Mouse (Mus musculus): ENCODE results near the gene Krtap4-9. TPM values are rescaled to one million over a fixed set of nuclear protein-coding genes. Genes with fewer than 3 reads are reported as not detected.
"Not testable (repeated sequence)": the region's sequence is repeated elsewhere in the genome, so short reads cannot be mapped to it uniquely, and the experiment has no call there.

Gene Krtap4-9
- not detected in 2 replicates for total RNA-seq (2017)

- ATAC-seq (replicated peaks in 1 of 2; ENCODE audit: insufficient read depth in 1 of 2, low FRiP score in 2 of 2, low TSS enrichment in 1 of 2, low read depth in 1 of 2, poor library complexity in 2 of 2, severe bottlenecking in 2 of 2): not testable (repeated sequence)
These were observed at the start of gene Krtap4-9 for GRCm38 (mm10) chr11:99784900-99785299. Gene Krtap4-9, plus strand, starts transcription at chr11:99785200.

GRCm38 (mm10) chr11:99743985-99744384, 41.0 kb upstream of the Krtap4-9 start:
- ATAC-seq (replicated peaks in 1 of 2; ENCODE audit: insufficient read depth in 1 of 2, low FRiP score in 2 of 2, low TSS enrichment in 1 of 2, low read depth in 1 of 2, poor library complexity in 2 of 2, severe bottlenecking in 2 of 2): no peak

- no peak for ATAC-seq (replicated peaks in 1 of 2; ENCODE audit: insufficient read depth in 1 of 2, low FRiP score in 2 of 2, low TSS enrichment in 1 of 2, low read depth in 1 of 2, poor library complexity in 2 of 2, severe bottlenecking in 2 of 2)
These were observed 26.1 kb upstream of the Krtap4-9 start for GRCm38 (mm10) chr11:99758877-99759276.

- no peak for ATAC-seq (replicated peaks in 1 of 2; ENCODE audit: insufficient read depth in 1 of 2, low FRiP score in 2 of 2, low TSS enrichment in 1 of 2, low read depth in 1 of 2, poor library complexity in 2 of 2, severe bottlenecking in 2 of 2)
These were observed 16.6 kb upstream of the Krtap4-9 start for GRCm38 (mm10) chr11:99768410-99768809.

- ATAC-seq (replicated peaks in 1 of 2; ENCODE audit: insufficient read depth in 1 of 2, low FRiP score in 2 of 2, low TSS enrichment in 1 of 2, low read depth in 1 of 2, poor library complexity in 2 of 2, severe bottlenecking in 2 of 2): not testable (repeated sequence)
These were observed 12.2 kb upstream of the Krtap4-9 start, which contains the start of gene Gm11595 for GRCm38 (mm10) chr11:99772813-99773212. Gene Gm11595, minus strand, starts transcription at chr11:99772913.

GRCm38 (mm10) chr11:99778401-99778800, 6.6 kb upstream of the Krtap4-9 start:
- no peak for ATAC-seq (replicated peaks in 1 of 2; ENCODE audit: insufficient read depth in 1 of 2, low FRiP score in 2 of 2, low TSS enrichment in 1 of 2, low read depth in 1 of 2, poor library complexity in 2 of 2, severe bottlenecking in 2 of 2)

GRCm38 (mm10) chr11:99780604-99781003, 4.4 kb upstream of the Krtap4-9 start, which contains the start of gene Krtap4-8:
Gene Krtap4-8, minus strand, starts transcription at chr11:99780704.
- no peak for ATAC-seq (replicated peaks in 1 of 2; ENCODE audit: insufficient read depth in 1 of 2, low FRiP score in 2 of 2, low TSS enrichment in 1 of 2, low read depth in 1 of 2, poor library complexity in 2 of 2, severe bottlenecking in 2 of 2)

GRCm38 (mm10) chr11:99793367-99793766, 8.4 kb downstream of the Krtap4-9 start, which contains the start of gene Gm11596:
Gene Gm11596, minus strand, starts transcription at chr11:99793467.
- no peak for ATAC-seq (replicated peaks in 1 of 2; ENCODE audit: insufficient read depth in 1 of 2, low FRiP score in 2 of 2, low TSS enrichment in 1 of 2, low read depth in 1 of 2, poor library complexity in 2 of 2, severe bottlenecking in 2 of 2)

GRCm38 (mm10) chr11:99798832-99799231, 13.8 kb downstream of the Krtap4-9 start, which contains the start of gene Gm11569:
Gene Gm11569, minus strand, starts transcription at chr11:99798932.
- ATAC-seq (replicated peaks in 1 of 2; ENCODE audit: insufficient read depth in 1 of 2, low FRiP score in 2 of 2, low TSS enrichment in 1 of 2, low read depth in 1 of 2, poor library complexity in 2 of 2, severe bottlenecking in 2 of 2): not testable (repeated sequence)

- ATAC-seq (replicated peaks in 1 of 2; ENCODE audit: insufficient read depth in 1 of 2, low FRiP score in 2 of 2, low TSS enrichment in 1 of 2, low read depth in 1 of 2, poor library complexity in 2 of 2, severe bottlenecking in 2 of 2): not testable (repeated sequence)
These were observed 19.3 kb downstream of the Krtap4-9 start, which contains the start of gene Gm11554 for GRCm38 (mm10) chr11:99804346-99804745. Gene Gm11554, minus strand, starts transcription at chr11:99804446.

- ATAC-seq (replicated peaks in 1 of 2; ENCODE audit: insufficient read depth in 1 of 2, low FRiP score in 2 of 2, low TSS enrichment in 1 of 2, low read depth in 1 of 2, poor library complexity in 2 of 2, severe bottlenecking in 2 of 2): not testable (repeated sequence)
These were observed 24.8 kb downstream of the Krtap4-9 start, which contains the start of gene Krtap4-13 for GRCm38 (mm10) chr11:99809792-99810191. Gene Krtap4-13, minus strand, starts transcription at chr11:99809892.

GRCm38 (mm10) chr11:99815566-99815965, 30.6 kb downstream of the Krtap4-9 start, which contains the start of gene Gm11564:
Gene Gm11564, minus strand, starts transcription at chr11:99815666.
- not testable (repeated sequence) for ATAC-seq (replicated peaks in 1 of 2; ENCODE audit: insufficient read depth in 1 of 2, low FRiP score in 2 of 2, low TSS enrichment in 1 of 2, low read depth in 1 of 2, poor library complexity in 2 of 2, severe bottlenecking in 2 of 2)

Other genes starting within 250 kb of the Krtap4-9 start
- not detected in 2 replicates for gene Krt40, start 242.0 kb upstream of the Krtap4-9 start, total RNA-seq (2017)
- gene Krtap3-3, start 234.3 kb upstream of the Krtap4-9 start, total RNA-seq (2017): not detected in 2 replicates
- gene Krtap3-2, start 228.3 kb upstream of the Krtap4-9 start, total RNA-seq (2017): not detected in 2 replicates
- gene Gm11939, start 225.7 kb upstream of the Krtap4-9 start, total RNA-seq (2017): not detected in 2 replicates
- gene Krtap3-1, start 218.6 kb upstream of the Krtap4-9 start, total RNA-seq (2017): not detected in 2 replicates
- not detected in 2 replicates for gene Krtap1-5, start 204.2 kb upstream of the Krtap4-9 start, total RNA-seq (2017)
- not detected in 2 replicates for gene Krtap1-4, start 201.5 kb upstream of the Krtap4-9 start, total RNA-seq (2017)
- gene Krtap1-3, start 193.9 kb upstream of the Krtap4-9 start, total RNA-seq (2017): not detected in 2 replicates
- not detected in 2 replicates for gene Krtap9-3, start 187.1 kb upstream of the Krtap4-9 start, total RNA-seq (2017)
- gene Gm11938, start 181.9 kb upstream of the Krtap4-9 start, total RNA-seq (2017): not detected in 2 replicates
- not detected in 2 replicates for gene Gm11937, start 175.0 kb upstream of the Krtap4-9 start, total RNA-seq (2017)
- gene Krtap2-4, start 170.4 kb upstream of the Krtap4-9 start, total RNA-seq (2017): not detected in 2 replicates
- not detected in 2 replicates for gene Gm11562, start 164.8 kb upstream of the Krtap4-9 start, total RNA-seq (2017)
- gene Krtap4-1, start 157.0 kb upstream of the Krtap4-9 start, total RNA-seq (2017): not detected in 2 replicates
- not detected in 2 replicates for gene Krtap4-2, start 150.1 kb upstream of the Krtap4-9 start, total RNA-seq (2017)
- not detected in 2 replicates for gene Krtap4-7, start 141.1 kb upstream of the Krtap4-9 start, total RNA-seq (2017)
- not detected in 2 replicates for gene Gm11555, start 135.0 kb upstream of the Krtap4-9 start, total RNA-seq (2017)
- gene Gm11563, start 126.2 kb upstream of the Krtap4-9 start, total RNA-seq (2017): not detected in 2 replicates
- not detected in 2 replicates for gene Krtap4-6, start 119.2 kb upstream of the Krtap4-9 start, total RNA-seq (2017)
- not detected in 2 replicates for gene Gm14190, start 94.5 kb upstream of the Krtap4-9 start, total RNA-seq (2017)
- not detected in 2 replicates for gene Gm14180, start 50.9 kb upstream of the Krtap4-9 start, total RNA-seq (2017)
- not detected in 2 replicates for gene Gm11595, start 12.3 kb upstream of the Krtap4-9 start, total RNA-seq (2017)
- gene Krtap4-8, start 4.5 kb upstream of the Krtap4-9 start, total RNA-seq (2017): not detected in 2 replicates
- gene Gm11596, start 8.3 kb downstream of the Krtap4-9 start, total RNA-seq (2017): not detected in 2 replicates
- not detected in 2 replicates for gene Gm11569, start 13.7 kb downstream of the Krtap4-9 start, total RNA-seq (2017)
- not detected in 2 replicates for gene Gm11554, start 19.2 kb downstream of the Krtap4-9 start, total RNA-seq (2017)
- not detected in 2 replicates for gene Krtap4-13, start 24.7 kb downstream of the Krtap4-9 start, total RNA-seq (2017)
- not detected in 2 replicates for gene Gm11564, start 30.5 kb downstream of the Krtap4-9 start, total RNA-seq (2017)
- gene 2300003K06Rik, start 52.9 kb downstream of the Krtap4-9 start, total RNA-seq (2017): not detected in 2 replicates
- gene Krtap4-16, start 66.4 kb downstream of the Krtap4-9 start, total RNA-seq (2017): not detected in 2 replicates
- gene Gm11568, start 72.7 kb downstream of the Krtap4-9 start, total RNA-seq (2017): not detected in 2 replicates
- not detected in 2 replicates for gene Gm11559, start 79.3 kb downstream of the Krtap4-9 start, total RNA-seq (2017)
- not detected in 2 replicates for gene Krtap9-1, start 88.2 kb downstream of the Krtap4-9 start, total RNA-seq (2017)
- gene Gm11567, start 94.0 kb downstream of the Krtap4-9 start, total RNA-seq (2017): not detected in 2 replicates
- not detected in 2 replicates for gene Krtap31-1, start 122.7 kb downstream of the Krtap4-9 start, total RNA-seq (2017)
- gene Gm11565, start 129.6 kb downstream of the Krtap4-9 start, total RNA-seq (2017): not detected in 2 replicates
- not detected in 2 replicates for gene Krtap31-2, start 151.1 kb downstream of the Krtap4-9 start, total RNA-seq (2017)
- gene Krtap9-5, start 163.3 kb downstream of the Krtap4-9 start, total RNA-seq (2017): not detected in 2 replicates
- gene Krtap29-1, start 193.9 kb downstream of the Krtap4-9 start, total RNA-seq (2017): not detected in 2 replicates
- gene Krtap16-1, start 201.4 kb downstream of the Krtap4-9 start, total RNA-seq (2017): not detected in 2 replicates
- not detected in 2 replicates for gene Krtap17-1, start 208.8 kb downstream of the Krtap4-9 start, total RNA-seq (2017)
- gene Krt33a, start 231.0 kb downstream of the Krtap4-9 start, total RNA-seq (2017): not detected in 2 replicates
- gene Krt33b, start 244.7 kb downstream of the Krtap4-9 start, total RNA-seq (2017): not detected in 2 replicates

Data from hematopoietic stem cell, adult 5-6 weeks (primary cell).